Mouse (Mus musculus) liver, embryonic 14.5 days (tissue): ENCODE results near the gene Nr1h4. TPM values are rescaled to one million over a fixed set of nuclear protein-coding genes. Genes with fewer than 3 reads are reported as not detected.
A peak's percentile ranks its signal among the peaks of the same experiment; 100 is the strongest.

ENCODE experiments used
- ATAC-seq: fragments of 200-750 bp; cut with Nextera tagmentation; 2 replicates; pipeline ENCODE4 v1.8.0; 2017; ENCODE audit warnings: moderate number of reproducible peaks, mild to moderate bottlenecking, moderate library complexity; ENCODE audit not compliant: insufficient read depth
- DNase-seq, 3 experiments: peaks; one replicate each; pipeline ENCODE4 v3.0.0-alpha.2; 2012 to 2013; ENCODE audit warnings: low read depth in 3 of 3, low spot score in 3 of 3
- H3K27ac ChIP-seq: fragments of 300-500 bp; sonication (generic); 2 replicates; pipeline ENCODE4 v1.5.1; 2014; ENCODE audit warnings: moderate library complexity, mild to moderate bottlenecking, control low read depth, inconsistent platforms
- H3K27me3 ChIP-seq: fragments of 300-500 bp; sonication (generic); 2 replicates; pipeline ENCODE4 v1.6.1; 2014; ENCODE audit warnings: mild to moderate bottlenecking, low read length, moderate library complexity; ENCODE audit not compliant: control insufficient read depth, insufficient read depth
- H3K36me3 ChIP-seq: fragments of 300-500 bp; sonication (generic); replicated peaks from 2 replicates; pipeline ENCODE4 v1.6.1; 2014; ENCODE audit warnings: low read depth; ENCODE audit not compliant: control insufficient read depth, insufficient read depth
- H3K4me1 ChIP-seq, 2 experiments: fragments of 200-500 bp in 1 of 2; fragments of 300-500 bp in 1 of 2; sonication (generic) in 1 of 2; replicated peaks; 2 replicates each; pipeline ENCODE4 v1.6.1; 2012 to 2014; ENCODE audit warnings: antibody characterized with exemption in 1 of 2, inconsistent platforms in 1 of 2, low read length in 1 of 2; ENCODE audit not compliant: control insufficient read depth in 2 of 2, insufficient read depth in 2 of 2
- H3K4me2 ChIP-seq: fragments of 300-500 bp; sonication (generic); 2 replicates; pipeline ENCODE4 v1.6.1; 2014; ENCODE audit warnings: low read depth, mild to moderate bottlenecking, control low read depth, moderate library complexity
- H3K4me3 ChIP-seq, 2 experiments: fragments of 200-500 bp in 1 of 2; fragments of 300-500 bp in 1 of 2; sonication (generic) in 1 of 2; 2 replicates each; pipeline ENCODE4 v1.5.1; 2012 to 2014; ENCODE audit warnings: low read depth in 2 of 2, low read length in 2 of 2, mild to moderate bottlenecking in 2 of 2, control low read depth in 1 of 2, inconsistent platforms in 1 of 2, moderate library complexity in 1 of 2; ENCODE audit not compliant: insufficient read depth in 1 of 2
- H3K9ac ChIP-seq: fragments of 300-500 bp; sonication (generic); replicated peaks from 2 replicates; pipeline ENCODE4 v1.6.1; 2014; ENCODE audit warnings: mild to moderate bottlenecking, control low read depth, moderate library complexity
- H3K9me3 ChIP-seq: fragments of 300-500 bp; sonication (generic); 2 replicates; pipeline ENCODE4 v1.6.1; 2016; ENCODE audit warnings: low read length, mixed read lengths; ENCODE audit not compliant: control insufficient read depth
- CTCF ChIP-seq: IDR thresholded peaks from 2 replicates; pipeline ENCODE4 v1.5.1; 2016; ENCODE audit warnings: antibody characterized with exemption, low read depth, control low read depth
- EP300 ChIP-seq: IDR thresholded peaks from 2 replicates; pipeline ENCODE4 v1.6.1; 2016; ENCODE audit warnings: antibody characterized with exemption, low read depth
- WGBS: fragments of 180-500 bp; shearing (Covaris S2); extraction: QIAGEN DNeasy Blood & Tissue Kit; methylation state at CpG from one replicate; pipeline ENCODE4 v1.1.7; 2014; ENCODE audit not compliant: insufficient replicate concordance; 5-methylcytosine and 5-hydroxymethylcytosine counted together
- polyA plus RNA-seq, 2 experiments: library from polyadenylated mRNA; depleted of rRNA in 1 of 2; stranded (reverse) in 1 of 2; unstranded in 1 of 2; fragments of >200 nt; fragmentation: Nextera tagmentation in 1 of 2; extraction: Ambion mirVana in 1 of 2; gene quantifications; 2 replicates each; pipeline versions ENCODE4 v1.2.1 to v1.2.3; 2012 to 2014

The Nr1h4 gene
- polyA plus RNA-seq, 2 experiments, result 2.9 to 3.9 TPM

DNA sequence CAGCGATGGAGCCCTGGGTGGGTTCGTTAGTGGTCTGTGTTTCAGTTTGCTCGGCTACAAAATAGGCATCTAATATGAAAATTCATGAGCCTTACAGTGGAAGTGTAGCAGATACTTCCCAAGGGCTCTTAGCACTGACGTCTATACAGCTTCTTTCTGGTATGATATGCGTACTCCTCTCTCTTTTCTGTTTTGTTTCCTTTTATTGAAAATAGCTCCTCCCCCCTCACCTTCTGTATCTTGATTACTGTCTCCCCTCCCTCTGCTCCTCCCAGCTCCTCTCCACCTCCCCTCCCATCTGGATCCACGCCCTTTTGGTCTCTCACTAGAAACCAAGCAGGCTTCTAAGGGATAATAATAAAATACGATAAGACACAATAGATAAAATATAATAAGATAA lies 37.8 kb downstream of the Nr1h4 start:
- peak; percentile 69 for ATAC-seq
- Histone ChIP-seq H3K9me3 (no peaks in the 10 kb centered on the region), H3K4me3 (peak overlapping the region; percentile 10 to 39; a peak in 3 of 4 replicates), H3K27me3 (no peaks in the 10 kb centered on the region), H3K36me3 (no peaks in the 10 kb centered on the region), H3K27ac (no peak overlapping the region), H3K9ac (0 out of 2 replicates have a peak overlapping the region, but pooled peaks have one; percentile 31), H3K4me1 (0 out of 4 replicates have a peak, but pooled peaks cover 0 to 3% of the 10 kb centered on the region in 2 experiments), H3K4me2 (peak overlapping the region; percentile 30)
- no peak for TF ChIP-seq CTCF
- no peak for TF ChIP-seq EP300
- peak in 2 of 3 experiments; percentile 10 to 17 for DNase-seq
- WGBS, result 54% methylated on average over 7 of the region's 7 CpGs

DNA sequence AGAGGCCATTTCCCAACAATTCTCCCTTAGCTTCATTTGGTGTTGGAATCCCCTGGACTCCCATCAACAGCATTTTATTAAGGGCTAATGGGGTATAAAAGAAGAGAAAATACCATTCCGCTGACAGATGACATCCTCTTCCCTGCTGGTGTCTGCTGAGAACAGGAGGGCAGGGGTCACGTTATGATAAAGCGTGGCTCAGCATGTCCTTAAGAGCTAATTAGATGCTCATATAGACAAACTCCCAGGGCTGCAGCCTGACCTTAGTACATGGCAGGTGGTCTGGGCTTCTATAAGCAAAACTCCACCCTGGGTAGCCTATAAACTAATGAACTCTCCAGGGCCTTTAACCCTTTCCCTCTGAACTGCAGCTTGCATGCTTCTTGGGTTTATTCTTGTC lies 42.1 kb downstream of the Nr1h4 start:
- no peak for DNase-seq
- Histone ChIP-seq H3K9ac (no peak overlapping the region), H3K27ac (no peak overlapping the region), H3K9me3 (no peaks in the 10 kb centered on the region), H3K4me2 (no peak overlapping the region), H3K4me1 (0 out of 4 replicates have a peak, but pooled peaks cover 0 to 3% of the 10 kb centered on the region in 2 experiments), H3K27me3 (no peaks in the 10 kb centered on the region), H3K4me3 (no peak overlapping the region), H3K36me3 (no peaks in the 10 kb centered on the region)
- 73% methylated on average over 3 of the region's 3 CpGs for WGBS
- ATAC-seq, result no peak
- TF ChIP-seq EP300 (no peak), CTCF (no peak)

DNA sequence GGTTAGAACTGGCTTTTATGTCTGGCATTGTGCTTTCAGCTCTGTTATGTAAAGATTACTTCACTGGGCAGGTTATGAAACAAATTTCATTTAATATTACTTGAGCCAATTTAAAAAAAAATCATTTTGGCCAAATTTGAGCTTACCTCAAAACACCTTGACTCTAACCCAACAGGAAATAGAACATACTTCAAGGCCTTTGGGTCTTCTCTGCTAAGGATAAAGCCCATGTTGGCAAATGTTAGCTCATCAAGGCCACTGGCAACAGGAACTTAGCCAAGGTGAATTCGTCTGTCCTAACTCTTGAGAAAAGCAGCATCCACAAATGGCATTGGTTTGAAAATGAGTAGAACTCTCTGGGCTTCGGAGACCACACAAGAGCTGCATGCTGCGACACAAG lies 43.1 kb downstream of the Nr1h4 start:
- no peak overlapping the region for H3K4me2 ChIP-seq
- 0 out of 4 replicates have a peak, but pooled peaks cover 0 to 2% of the 10 kb centered on the region in 2 experiments for H3K4me1 ChIP-seq
- H3K27ac ChIP-seq, result no peak overlapping the region
- no peaks in the 10 kb centered on the region for H3K36me3 ChIP-seq
- no peak overlapping the region for H3K9ac ChIP-seq
- no peaks in the 10 kb centered on the region for H3K27me3 ChIP-seq
- DNase-seq (no peak), ATAC-seq (no peak)
- H3K9me3 ChIP-seq, result no peaks in the 10 kb centered on the region
- TF ChIP-seq CTCF (no peak), EP300 (no peak)
- no peak overlapping the region for H3K4me3 ChIP-seq
- WGBS, result 65% methylated on average over 3 of the region's 3 CpGs

DNA sequence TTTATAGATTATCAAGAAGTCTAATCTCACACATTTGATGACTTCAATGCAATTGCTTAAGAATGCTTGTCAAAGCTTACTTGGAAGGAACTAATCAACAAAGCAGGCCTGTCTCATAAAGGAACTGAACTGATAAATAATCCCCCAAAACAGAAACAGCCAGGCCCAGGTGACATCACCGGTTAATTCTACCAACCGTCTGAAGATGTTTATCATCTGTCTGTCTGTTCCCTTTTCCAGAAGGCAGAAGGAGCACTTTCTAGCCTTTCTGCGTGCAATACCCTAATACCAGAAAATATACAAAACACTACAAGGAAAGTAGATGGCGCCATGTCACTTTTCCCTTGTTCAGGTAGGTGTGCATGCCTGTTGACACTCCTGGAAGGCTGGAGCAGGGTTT lies 43.9 kb downstream of the Nr1h4 start:
- no peak for DNase-seq
- WGBS, result 31% methylated on average over 4 of the region's 4 CpGs
- ATAC-seq, result no peak
- TF ChIP-seq CTCF, result no peak
- TF ChIP-seq EP300, result no peak
- no peak overlapping the region for H3K27ac ChIP-seq
- no peak overlapping the region for H3K9ac ChIP-seq
- H3K4me3 ChIP-seq, result no peak overlapping the region
- no peaks in the 10 kb centered on the region for H3K9me3 ChIP-seq
- H3K4me2 ChIP-seq, result no peak overlapping the region
- no peaks in the 10 kb centered on the region; a peak in 1 of 4 replicates for H3K4me1 ChIP-seq
- H3K27me3 ChIP-seq, result no peaks in the 10 kb centered on the region
- no peaks in the 10 kb centered on the region for H3K36me3 ChIP-seq

DNA sequence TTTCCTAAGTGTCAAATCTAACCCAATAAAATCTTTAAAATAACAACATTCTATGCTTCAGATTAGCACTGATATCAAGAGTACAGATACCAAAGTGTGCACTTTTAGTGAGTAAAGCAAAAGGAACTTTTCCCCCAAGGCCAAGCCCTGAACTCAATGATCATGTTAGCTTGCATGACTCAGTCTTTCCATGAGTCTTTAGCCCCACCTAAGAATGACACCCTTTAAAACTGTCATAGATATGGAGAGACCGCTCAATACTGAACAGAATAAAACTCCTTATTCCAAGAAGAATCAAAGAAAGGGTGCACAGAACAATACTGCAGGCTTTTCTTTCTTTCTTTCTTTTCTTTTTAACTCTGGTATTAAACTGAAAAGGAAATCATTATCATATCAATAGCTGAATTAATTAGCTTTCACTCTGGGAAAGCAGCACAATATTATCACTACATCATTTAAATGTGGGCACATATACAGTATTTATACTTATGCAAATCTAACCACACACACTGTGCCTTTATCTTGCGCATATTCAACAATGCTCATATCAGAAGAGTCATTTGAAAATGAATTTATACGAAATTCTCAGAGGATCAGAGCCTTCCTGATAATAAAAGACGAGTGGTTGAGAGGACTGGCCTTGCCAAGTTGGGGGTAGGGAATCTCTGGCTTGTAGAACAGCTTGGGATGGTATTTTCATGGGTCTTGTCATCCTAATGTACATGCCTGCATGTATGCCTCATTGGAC lies 46.2 kb downstream of the Nr1h4 start:
- H3K27me3 ChIP-seq, result no peaks in the 10 kb centered on the region

More for the DNA sequence above, 46.2 kb downstream of the Nr1h4 start:
- Histone ChIP-seq H3K36me3 (no peaks in the 10 kb centered on the region), H3K4me3 (no peak overlapping the region), H3K4me2 (no peak overlapping the region), H3K4me1 (peaks cover 0 to 6% of the 10 kb centered on the region in 2 experiments; a peak in 2 of 4 replicates), H3K9ac (no peak overlapping the region), H3K9me3 (no peaks in the 10 kb centered on the region), H3K27ac (no peak overlapping the region)
- DNase-seq (no peak), ATAC-seq (no peak)
- WGBS, result 45% methylated on average over 4 of the region's 4 CpGs
- TF ChIP-seq CTCF (no peak), EP300 (no peak)
